Mouse (Mus musculus): ENCODE measurements around the gene Slc25a11.

- TF ChIP-seq CTCF (IDR thresholded peaks at IDR 0.05; ENCODE audit: borderline replicate concordance, control insufficient read depth, extremely low read depth, insufficient read depth, low read length, poor library complexity) = no peak
- no peak for TF ChIP-seq POLR2A (IDR thresholded peaks at IDR 0.05; ENCODE audit: control insufficient read depth, extremely low read depth, insufficient read depth, low read length, poor library complexity)
Measured at GRCm38 (mm10) chr11:70606717-70607116, 40.6 kb downstream of the Slc25a11 start.

Data from thymus, adult 2 months (tissue).